Mouse (Mus musculus) forebrain, embryonic 14.5 days (tissue): ENCODE measurements around the gene Micall1. TPM values are rescaled to one million over a fixed set of nuclear protein-coding genes. Genes with fewer than 3 reads are reported as not detected.

Source experiments
- ATAC-seq: fragments of 200-750 bp; cut with Nextera tagmentation; 2 replicates; pipeline ENCODE4 v1.8.0; 2017; ENCODE audit warnings: mild to moderate bottlenecking, moderate library complexity
- DNase-seq: peaks from one replicate; pipeline ENCODE4 v3.0.0-alpha.2; 2015; ENCODE audit warnings: low spot score
- H3K27ac ChIP-seq: fragments of 300-500 bp; sonication (generic); 2 replicates; pipeline ENCODE4 v1.5.1; 2014; ENCODE audit warnings: low read depth, mild to moderate bottlenecking, control low read depth, low read length, moderate library complexity
- H3K27me3 ChIP-seq: fragments of 300-500 bp; sonication (generic); replicated peaks from 2 replicates; pipeline ENCODE4 v1.6.1; 2014; ENCODE audit warnings: low read length, control low read depth, mixed read lengths; ENCODE audit not compliant: control insufficient read depth, insufficient read depth
- H3K36me3 ChIP-seq: fragments of 300-500 bp; sonication (generic); 2 replicates; pipeline ENCODE4 v1.6.1; 2014; ENCODE audit warnings: low read length, control low read depth; ENCODE audit not compliant: control insufficient read depth, insufficient read depth
- H3K4me1 ChIP-seq: fragments of 300-500 bp; sonication (generic); 2 replicates; pipeline ENCODE4 v1.6.1; 2014; ENCODE audit warnings: antibody characterized with exemption, low read length, control low read depth; ENCODE audit not compliant: control insufficient read depth, insufficient read depth
- H3K4me2 ChIP-seq: fragments of 300-500 bp; sonication (generic); 2 replicates; pipeline ENCODE4 v1.6.1; 2014; ENCODE audit warnings: mild to moderate bottlenecking, control low read depth, low read length
- H3K4me3 ChIP-seq: fragments of 300-500 bp; sonication (generic); 2 replicates; pipeline ENCODE4 v1.5.1; 2014; ENCODE audit warnings: low read depth, low read length, control low read depth
- H3K9ac ChIP-seq: fragments of 300-500 bp; sonication (generic); 2 replicates; pipeline ENCODE4 v1.6.1; 2014; ENCODE audit warnings: mild to moderate bottlenecking, low read length, control low read depth, moderate library complexity
- H3K9me3 ChIP-seq: fragments of 300-500 bp; sonication (generic); replicated peaks from 2 replicates; pipeline ENCODE4 v1.6.1; 2016; ENCODE audit warnings: low read length, control low read depth, mixed read lengths; ENCODE audit not compliant: control insufficient read depth
- WGBS: fragments of 180-500 bp; shearing (Covaris S2); extraction: QIAGEN DNeasy Blood & Tissue Kit; methylation state at CpG from one replicate; pipeline ENCODE4 v1.1.7; 2014; 5-methylcytosine and 5-hydroxymethylcytosine counted together
- polyA plus RNA-seq: library from polyadenylated mRNA; unstranded; fragments of >200 nt; fragmentation: Nextera tagmentation; extraction: Ambion mirVana; gene quantifications from 2 replicates; pipeline ENCODE4 v1.2.1, GENCODE M21; 2014

The Micall1 gene
- polyA plus RNA-seq = 5.7 and 6.3 TPM in 2 replicates

DNA sequence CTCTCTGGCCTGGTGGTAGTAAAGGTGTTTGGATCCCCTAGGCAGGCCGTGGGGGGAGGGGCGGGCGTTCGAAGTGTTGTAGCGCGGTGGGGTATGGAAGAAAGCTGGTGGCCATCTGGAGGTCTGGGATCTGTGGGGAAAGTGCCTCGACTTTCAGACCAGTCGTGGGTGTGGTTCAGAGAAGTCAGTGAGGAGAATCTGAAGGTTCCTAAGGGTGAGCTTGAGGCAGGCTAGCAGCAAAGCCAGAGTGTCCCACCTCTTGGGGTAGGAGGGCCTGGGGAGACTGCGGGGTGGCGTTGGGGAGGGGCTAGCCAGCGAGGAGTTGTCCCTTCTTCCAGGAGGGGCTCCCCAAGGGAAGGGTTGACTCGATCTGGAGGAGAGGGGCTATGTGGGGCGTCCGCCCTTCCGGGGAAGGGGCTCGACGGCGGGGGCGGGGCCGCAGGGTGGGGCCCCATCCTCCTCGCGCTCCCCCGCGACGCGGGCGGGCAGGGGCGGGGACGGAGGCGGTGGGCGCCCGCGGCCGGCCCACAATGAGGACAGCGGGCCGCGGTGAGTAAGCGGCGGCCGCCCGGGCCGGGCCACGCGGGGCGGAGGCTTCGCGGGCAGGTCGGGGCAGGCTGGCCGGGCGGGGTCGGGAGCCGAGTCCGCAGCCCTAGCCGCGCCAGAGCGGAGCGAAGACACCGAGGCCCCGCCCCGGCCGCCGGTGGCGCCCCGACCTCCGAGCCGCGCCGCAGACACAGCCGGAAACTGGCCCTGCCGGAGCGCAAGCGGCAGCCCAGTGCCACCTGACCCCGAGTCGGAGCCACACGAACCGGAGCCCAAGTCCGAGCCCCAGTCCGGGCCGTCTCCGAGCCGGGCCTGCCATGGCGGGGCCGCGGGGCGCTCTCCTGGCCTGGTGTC, at the start of gene Micall1:
TSS of gene Micall1 (plus strand) at position 478 of the 900 bp plus-strand sequence.
- Histone ChIP-seq H3K9me3 (no peaks in the 10 kb centered on the region), H3K4me1 (peaks cover 19% of the 10 kb centered on the region), H3K4me2 (peak within 1 kb of the TSS; percentile 97), H3K9ac (peak within 1 kb of the TSS; percentile 93), H3K27ac (peak within 1 kb of the TSS; percentile 33; the same call in 1 of the 2 replicates), H3K27me3 (no peaks in the 10 kb centered on the region), H3K36me3 (no peaks in the 10 kb centered on the region; the same call in 1 of the 2 replicates), H3K4me3 (peak within 1 kb of the TSS; percentile 82)
- peak; percentile 82 for ATAC-seq
- WGBS = under 1% methylated on average over 52 of the region's 85 CpGs
- DNase-seq = peak; percentile 46

- peaks cover 2% of the 10 kb centered on the region; the same call in 1 of the 2 replicates for H3K4me1 ChIP-seq
- peak overlapping the region; percentile 82; the same call in 1 of the 2 replicates for H3K4me2 ChIP-seq
- H3K27me3 ChIP-seq = no peaks in the 10 kb centered on the region
- ATAC-seq (no peak), DNase-seq (no peak)
- WGBS = 84% methylated on average over 14 of the region's 14 CpGs
- H3K27ac ChIP-seq = no peak overlapping the region
- no peaks in the 10 kb centered on the region for H3K9me3 ChIP-seq
- no peak overlapping the region for H3K4me3 ChIP-seq
- no peak overlapping the region for H3K9ac ChIP-seq
- H3K36me3 ChIP-seq = peaks cover 51% of the 10 kb centered on the region
These were observed 47.7 kb upstream of the Micall1 start for GRCm38 (mm10) chr15:79060887-79061565.

DNA sequence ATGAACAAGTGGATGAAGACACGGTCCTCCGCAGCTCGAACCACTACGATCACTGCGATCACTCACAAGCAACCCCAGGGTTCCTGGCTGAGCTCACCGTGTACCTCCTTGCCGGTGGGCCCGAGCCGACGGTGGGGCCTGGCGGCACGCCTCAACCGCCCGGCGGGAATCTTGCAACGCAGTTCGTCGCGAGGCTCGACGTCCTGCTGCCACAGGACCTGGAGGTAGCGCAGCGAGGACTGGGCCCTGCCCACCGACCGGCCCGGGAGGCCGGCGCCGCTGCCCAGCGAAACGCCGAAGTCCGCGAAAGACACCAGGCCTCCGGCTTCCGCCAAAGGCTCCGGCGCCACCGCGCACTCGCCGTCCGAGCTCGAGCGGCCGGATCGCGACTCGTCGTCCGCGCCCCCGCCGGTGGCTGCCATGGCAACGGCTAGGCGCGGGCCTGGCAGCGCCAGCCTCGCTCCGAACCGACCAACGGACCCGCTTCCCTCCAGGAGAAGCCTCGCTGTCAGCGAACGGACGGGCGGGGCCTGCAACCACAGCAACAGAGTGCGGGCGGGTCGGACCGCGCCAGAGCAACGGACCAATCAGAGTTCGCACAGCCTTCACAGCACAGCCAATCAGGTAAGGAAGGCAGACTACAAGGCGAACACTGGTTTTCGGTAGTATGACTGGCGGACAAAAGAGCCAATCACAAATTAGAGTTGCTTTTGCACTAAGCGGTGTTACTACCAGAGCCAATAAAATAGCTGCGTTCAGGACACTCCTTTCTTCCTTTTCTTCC, 46.1 kb upstream of the Micall1 start, which contains the start of gene Ankrd54:
TSS of gene Ankrd54 (minus strand) at position 518 of the 784 bp plus-strand sequence.
- DNase-seq (peak; percentile 100), ATAC-seq (peak; percentile 100)
- H3K4me2 ChIP-seq = peak within 1 kb of the TSS; percentile 82
- no peaks in the 10 kb centered on the region for H3K9me3 ChIP-seq
- H3K4me3 ChIP-seq = peak within 1 kb of the TSS; percentile 96
- peaks cover 35% of the 10 kb centered on the region for H3K36me3 ChIP-seq
- peak within 1 kb of the TSS; percentile 78 for H3K27ac ChIP-seq
- H3K9ac ChIP-seq = peak within 1 kb of the TSS; percentile 89
- WGBS = under 1% methylated on average over 77 of the region's 80 CpGs
- peaks cover 2% of the 10 kb centered on the region; the same call in 1 of the 2 replicates for H3K4me1 ChIP-seq
- H3K27me3 ChIP-seq = no peaks in the 10 kb centered on the region

DNA sequence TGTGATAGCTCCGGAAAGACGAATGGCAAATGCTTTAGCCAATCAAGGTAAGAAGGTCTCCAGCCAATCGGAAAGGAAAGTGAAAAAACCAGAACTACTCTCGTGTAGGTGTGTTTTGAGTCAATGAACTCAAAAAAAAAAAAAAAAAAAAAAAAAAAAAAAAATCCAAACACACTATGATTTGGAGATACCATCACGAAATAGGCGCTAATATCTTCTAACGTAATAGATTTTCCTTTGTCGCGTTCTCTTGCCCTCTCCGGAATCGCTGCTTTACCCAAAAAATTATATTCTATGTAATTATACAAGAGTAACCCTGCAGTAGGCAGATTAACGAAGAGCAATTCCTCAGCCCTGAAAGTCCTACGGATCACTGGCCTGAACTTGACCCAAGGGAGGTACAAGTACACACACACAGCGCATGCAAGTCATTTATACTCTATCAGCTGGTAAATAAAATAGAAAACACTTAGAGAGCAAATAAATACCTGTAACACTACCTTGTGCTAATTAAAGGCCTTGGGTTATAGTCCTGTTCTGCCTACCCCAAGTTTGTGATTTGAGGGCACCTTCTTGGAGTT, 45.4 kb upstream of the Micall1 start:
- peak overlapping the region; percentile 55 for H3K4me2 ChIP-seq
- H3K9me3 ChIP-seq = no peaks in the 10 kb centered on the region
- peaks cover 29% of the 10 kb centered on the region for H3K36me3 ChIP-seq
- peak overlapping the region; percentile 28 for H3K4me3 ChIP-seq
- no peaks in the 10 kb centered on the region for H3K27me3 ChIP-seq
- peaks cover 2% of the 10 kb centered on the region; the same call in 1 of the 2 replicates for H3K4me1 ChIP-seq
- DNase-seq (no peak), ATAC-seq (no peak)
- peak overlapping the region; percentile 47; the same call in 1 of the 2 replicates for H3K9ac ChIP-seq
- WGBS = 9% methylated on average over 14 of the region's 14 CpGs
- H3K27ac ChIP-seq = no peak overlapping the region

- Histone ChIP-seq H3K4me2 (no peak overlapping the region), H3K9ac (no peak overlapping the region), H3K9me3 (no peaks in the 10 kb centered on the region), H3K4me1 (peaks cover 2% of the 10 kb centered on the region; the same call in 1 of the 2 replicates), H3K27ac (no peak overlapping the region), H3K27me3 (no peaks in the 10 kb centered on the region), H3K4me3 (no peak overlapping the region), H3K36me3 (peaks cover 9% of the 10 kb centered on the region)
- DNase-seq (no peak), ATAC-seq (no peak)
- 75% methylated on average over 8 of the region's 8 CpGs for WGBS
These were observed 43.5 kb upstream of the Micall1 start for GRCm38 (mm10) chr15:79065086-79065770.

- DNase-seq (peak; percentile 15), ATAC-seq (no peak)
- Histone ChIP-seq H3K27ac (no peak overlapping the region), H3K4me2 (no peak overlapping the region), H3K4me3 (no peak overlapping the region), H3K4me1 (peaks cover 2% of the 10 kb centered on the region; the same call in 1 of the 2 replicates), H3K9ac (no peak overlapping the region), H3K27me3 (no peaks in the 10 kb centered on the region), H3K36me3 (no peaks in the 10 kb centered on the region), H3K9me3 (no peaks in the 10 kb centered on the region)
- 45% methylated on average over 2 of the region's 2 CpGs for WGBS
These were observed 42.4 kb upstream of the Micall1 start for GRCm38 (mm10) chr15:79066276-79066675.

DNA sequence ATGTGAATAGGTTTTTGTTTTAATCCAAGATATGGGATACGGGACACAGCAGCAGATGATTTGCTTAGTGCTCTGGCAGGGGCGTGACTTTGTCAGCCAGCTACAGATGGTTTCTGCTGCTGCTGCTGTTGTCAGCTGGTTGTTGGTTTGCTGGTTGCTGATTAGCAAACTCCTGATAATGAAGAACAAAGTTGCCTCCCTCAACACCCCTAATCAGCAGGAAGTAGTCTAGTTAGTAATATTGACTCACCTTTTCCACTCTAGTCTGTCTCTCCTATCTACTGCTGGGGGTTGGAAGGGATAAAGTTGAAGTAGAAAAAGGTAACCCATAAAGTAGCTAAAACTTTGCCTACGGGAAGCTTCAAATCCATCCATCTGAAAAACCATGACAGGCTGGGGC, 41.1 kb upstream of the Micall1 start:
- H3K9me3 ChIP-seq = no peaks in the 10 kb centered on the region
- WGBS = 81% methylated on average over 3 of the region's 3 CpGs
- no peaks in the 10 kb centered on the region for H3K27me3 ChIP-seq
- no peak overlapping the region for H3K9ac ChIP-seq
- no peak for ATAC-seq
- H3K36me3 ChIP-seq = no peaks in the 10 kb centered on the region
- H3K4me1 ChIP-seq = 0 out of 2 replicates have a peak, but pooled peaks cover 2% of the 10 kb centered on the region
- DNase-seq = no peak
- no peak overlapping the region for H3K4me3 ChIP-seq
- H3K4me2 ChIP-seq = no peak overlapping the region
- no peak overlapping the region for H3K27ac ChIP-seq
